Mouse (Mus musculus) right cerebral cortex, postnatal 36 days (tissue): ENCODE measurements around the gene 2010005H15Rik.
"Not testable (repeated sequence)": the region's sequence is repeated elsewhere in the genome, so short reads cannot be mapped to it uniquely, and the experiment has no call there.

ENCODE experiments used
- DNase-seq, 2 experiments: peaks; one replicate each; pipeline ENCODE4 v3.0.0; 2022; ENCODE audit warnings: low spot score in 2 of 2, mixed read lengths in 1 of 2

Gene 2010005H15Rik

GRCm38 (mm10) chr16:36221168-36221567 is at the start of gene 2010005H15Rik:
TSS of gene 2010005H15Rik (plus strand) at chr16:36221468.
- DNase-seq: not testable (repeated sequence)

- DNase-seq: no peak
Observed at GRCm38 (mm10) chr16:36176108-36176507, 45.2 kb upstream of the 2010005H15Rik start.

- no peak for DNase-seq
Observed at GRCm38 (mm10) chr16:36179910-36180309, 41.4 kb upstream of the 2010005H15Rik start.

- DNase-seq: not testable (repeated sequence)
Observed at GRCm38 (mm10) chr16:36183912-36184311, 37.4 kb upstream of the 2010005H15Rik start, which contains the start of gene Gm5483. TSS of gene Gm5483 (plus strand) at chr16:36184212.

GRCm38 (mm10) chr16:36199226-36199625 is 22.0 kb upstream of the 2010005H15Rik start:
- DNase-seq: no peak

DNA sequence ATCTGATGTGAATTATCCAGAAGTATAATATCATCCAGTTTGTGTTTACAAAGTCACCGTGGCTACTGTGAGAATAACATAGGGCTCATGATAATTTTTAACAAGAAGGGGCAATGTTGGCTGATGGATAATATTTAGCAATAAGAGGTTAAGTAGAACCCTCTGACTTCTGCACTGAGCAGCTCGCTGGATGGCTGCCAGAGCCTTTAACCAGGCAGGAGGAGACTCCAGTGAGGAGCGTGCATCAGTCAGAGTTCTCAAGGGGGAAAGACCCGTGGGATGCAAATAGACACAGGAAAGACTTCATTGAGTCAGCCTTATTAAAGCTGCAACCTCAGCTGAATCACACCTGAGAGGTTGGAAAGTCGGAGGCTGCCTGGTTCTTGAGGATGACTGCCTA is 17.4 kb upstream of the 2010005H15Rik start:
- DNase-seq: no peak

GRCm38 (mm10) chr16:36205684-36206083 is 15.6 kb upstream of the 2010005H15Rik start:
- not testable (repeated sequence) for DNase-seq

DNA sequence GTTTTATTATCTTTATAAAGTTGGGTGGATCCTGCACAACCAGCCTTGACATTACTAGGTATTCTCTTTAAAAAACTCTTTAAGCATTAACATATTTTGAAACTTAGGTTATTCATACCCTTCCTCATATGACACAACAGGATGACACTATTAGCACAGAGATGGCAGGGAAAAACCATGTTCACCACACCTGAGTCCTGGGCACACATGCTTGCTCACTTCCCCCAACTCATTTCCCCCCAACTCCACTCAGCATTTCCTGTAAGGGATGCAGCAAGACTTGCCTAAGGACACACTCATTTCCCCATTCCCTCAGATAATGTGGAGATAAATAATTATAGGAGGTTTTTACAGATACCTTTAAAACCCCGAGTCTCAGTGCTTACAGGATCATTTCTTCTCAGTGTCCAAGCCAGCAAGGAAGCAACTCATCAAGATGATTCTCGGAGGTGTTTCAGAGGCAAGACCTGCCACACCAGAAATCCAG is 11.3 kb upstream of the 2010005H15Rik start, which contains the start of gene Gm5416:
TSS of gene Gm5416 (plus strand) at position 437 of the 487 bp plus-strand sequence.
- no peak for DNase-seq

DNA sequence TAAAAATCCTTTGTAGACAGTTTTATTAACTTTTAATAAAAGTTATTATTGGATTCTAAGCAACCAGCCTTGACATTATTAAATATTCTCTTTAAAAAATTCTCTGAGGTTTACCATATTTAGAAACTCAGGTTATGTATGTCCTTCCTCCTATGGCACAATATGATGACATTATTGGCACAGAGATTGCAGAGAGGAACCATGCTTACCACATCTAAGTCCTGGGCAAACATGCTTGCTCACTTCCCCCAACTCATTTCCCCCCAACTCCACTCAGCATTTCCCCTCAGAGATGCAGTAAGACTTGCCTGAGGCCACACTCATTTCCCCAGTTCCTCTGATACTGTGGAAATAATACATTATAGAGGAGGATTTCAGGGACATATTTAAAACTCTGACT is 39.3 kb downstream of the 2010005H15Rik start:
- DNase-seq: not testable (repeated sequence)

DNA sequence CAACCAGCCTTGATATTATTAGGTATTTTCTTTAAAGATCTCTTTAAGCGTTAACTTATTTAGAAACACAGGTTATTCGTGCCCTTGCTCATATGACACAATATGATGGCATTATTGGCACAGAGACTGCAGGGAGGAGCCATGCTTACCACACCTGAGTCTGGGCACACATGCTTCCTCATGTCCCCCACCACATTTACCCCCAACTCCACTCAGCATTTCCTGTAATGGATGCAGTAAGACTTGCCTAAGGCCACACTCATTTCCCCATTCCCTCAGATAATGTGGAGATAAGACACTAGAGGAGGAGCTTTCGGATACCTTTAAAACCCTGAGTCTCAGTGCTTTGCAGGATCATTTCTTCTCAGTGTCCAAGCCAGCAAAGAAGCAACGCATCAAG is 55.5 kb downstream of the 2010005H15Rik start, which contains the start of gene Stfa1:
TSS of gene Stfa1 (plus strand) at position 156 of the 400 bp plus-strand sequence.
- not testable (repeated sequence) for DNase-seq

- DNase-seq: no peak
Observed at GRCm38 (mm10) chr16:36289140-36289539, 67.9 kb downstream of the 2010005H15Rik start.
